In the genomic region with DNA sequence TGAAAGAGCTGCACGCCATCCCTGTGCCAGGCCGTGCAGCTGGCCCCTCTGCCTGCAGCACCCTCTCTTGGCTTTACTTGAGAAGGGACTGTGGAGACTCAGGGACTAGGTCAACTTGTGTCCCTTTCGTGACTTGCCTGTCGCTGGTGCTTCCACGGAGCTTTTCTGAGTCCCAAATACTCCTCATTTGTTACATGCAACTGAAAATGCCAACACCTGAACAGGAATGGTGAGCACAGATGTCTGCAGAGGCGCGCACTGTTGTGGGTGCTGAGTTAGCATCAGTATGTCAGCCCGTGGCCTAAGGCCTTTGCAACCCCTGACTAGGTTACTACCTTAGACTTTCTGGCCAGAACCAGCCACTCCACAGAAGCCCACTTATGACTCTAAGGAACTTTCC, we compare ENCODE assay signal across 10 mouse cellular contexts. TPM values are rescaled to one million over a fixed set of nuclear protein-coding genes. Genes with fewer than 3 reads are reported as not detected.
DNase-seq lines count a peak whose midpoint lies in the region; ATAC-seq and TF ChIP-seq lines count a peak whose summit lies in the region.
"Had no signal": no experiment of that assay in that cellular context is flagged by ENCODE, and none has a peak within 500 bp of the region (broad histone marks: within the 10 kb centered on the region; RNA-seq: fewer than 3 reads in every experiment).

No protein-coding gene starts in this region.

- H3K36me3 ChIP-seq in intestine, postnatal 0 days (ENCODE audit: control insufficient read depth, insufficient read depth), result 0 out of 2 replicates have a peak, but pooled peaks cover 5% of the 10 kb centered on the region
- no peaks in the 10 kb centered on the region for H3K36me3 ChIP-seq in intestine, embryonic 16.5 days (ENCODE audit: control insufficient read depth, insufficient read depth, low read length)
- H3K36me3 ChIP-seq in hindbrain, embryonic 15.5 days, result no peaks in the 10 kb centered on the region
- H3K36me3 ChIP-seq: liver, embryonic 12.5 days had no signal

- CTCF ChIA-PET in Patski (lab: Charles Lee), result interaction anchor here (0.7 to 2.2 kb wide), 6 partner anchors 8 to 129 kb away, joined by 3 to 7 read pairs (median 4); no protein-coding TSS in a partner anchor

- no peaks in the 10 kb centered on the region for H3K9me3 ChIP-seq in intestine, postnatal 0 days (ENCODE audit: control insufficient read depth)
- H3K9me3 ChIP-seq in intestine, embryonic 16.5 days (ENCODE audit: control insufficient read depth, low read length), result no peaks in the 10 kb centered on the region
- H3K9me3 ChIP-seq in hindbrain, embryonic 15.5 days, result no peaks in the 10 kb centered on the region
- H3K9me3 ChIP-seq: intestine, embryonic 15.5 days; liver, embryonic 12.5 days had no signal

- WGBS in intestine, postnatal 0 days, result 82% methylated on average over 8 of the region's 8 CpGs
- WGBS in intestine, embryonic 16.5 days, result 84% methylated on average over 8 of the region's 8 CpGs
- whole genome bisulfite sequencing in hindbrain, embryonic 15.5 days, result 86% methylated on average over 8 of the region's 8 CpGs

- POLR2A ChIA-PET in Patski (lab: Charles Lee), result interaction anchor here (1.1 to 2.0 kb wide), 3 partner anchors 9 to 33 kb away, joined by 3 to 9 read pairs (median 4); no protein-coding TSS in a partner anchor

- no peak overlapping the region for H3K9ac ChIP-seq in intestine, postnatal 0 days (ENCODE audit: low read depth, low read length)
- H3K9ac ChIP-seq in intestine, embryonic 16.5 days (ENCODE audit: low read depth, low read length), result no peak overlapping the region
- no peak overlapping the region for H3K9ac ChIP-seq in hindbrain, embryonic 15.5 days
- H3K9ac ChIP-seq: intestine, embryonic 15.5 days; liver, embryonic 12.5 days had no signal

- no peaks in the 10 kb centered on the region for H3K27me3 ChIP-seq in intestine, postnatal 0 days (replicated peaks; ENCODE audit: control insufficient read depth, insufficient read depth, low read length)
- H3K27me3 ChIP-seq in intestine, embryonic 16.5 days (replicated peaks; ENCODE audit: control insufficient read depth, insufficient read depth, low read length), result no peaks in the 10 kb centered on the region
- H3K27me3 ChIP-seq in Patski, result no peaks in the 10 kb centered on the region
- no peaks in the 10 kb centered on the region for H3K27me3 ChIP-seq in hindbrain, embryonic 15.5 days
- H3K27me3 ChIP-seq: intestine, embryonic 15.5 days; liver, embryonic 12.5 days had no signal

- peaks cover 3% of the 10 kb centered on the region; the same call in 1 of the 2 replicates for H3K4me1 ChIP-seq in intestine, postnatal 0 days (replicated peaks; ENCODE audit: control insufficient read depth, insufficient read depth, low read length)
- H3K4me1 ChIP-seq in intestine, embryonic 16.5 days (ENCODE audit: control insufficient read depth, insufficient read depth, low read length), result peaks cover 12% of the 10 kb centered on the region
- peaks cover 41% of the 10 kb centered on the region for H3K4me1 ChIP-seq in hindbrain, embryonic 15.5 days (replicated peaks)

- no peak overlapping the region for H3K4me3 ChIP-seq in intestine, postnatal 0 days (ENCODE audit: low read depth, low read length)
- H3K4me3 ChIP-seq in intestine, embryonic 16.5 days (ENCODE audit: low read length), result no peak overlapping the region
- H3K4me3 ChIP-seq in hindbrain, embryonic 15.5 days, result no peak overlapping the region
- H3K4me3 ChIP-seq: intestine, embryonic 15.5 days; liver, embryonic 12.5 days had no signal

- in situ Hi-C loops in Patski (cut with MboI; ENCODE audit: low pct_unique_long_range_greater_than_20kb), result loop anchor here (5.0 to 10.0 kb wide), 2 partner anchors 125 to 283 kb away; no protein-coding TSS in a partner anchor

- DNase-seq in cerebellum, postnatal 25 days, result peak; percentile 31 to 45
- DNase-seq in cerebellum, postnatal 14 days, result no peak
- DNase-seq in Patski (ENCODE audit: low read depth, low spot score), result no peak
- no peak for DNase-seq in ovary, postnatal 10 days (ENCODE audit: low spot score)

- ATAC-seq in intestine, postnatal 0 days, result no peak
- no peak for ATAC-seq in intestine, embryonic 16.5 days
- no peak for ATAC-seq in Patski
- no peak for ATAC-seq in hindbrain, embryonic 15.5 days (ENCODE audit: low FRiP score, low read depth)
- no peak for ATAC-seq in granulocyte monocyte progenitor cell, adult 5-6 weeks (replicated peaks; ENCODE audit: poor library complexity, severe bottlenecking)

- no peak overlapping the region for H3K27ac ChIP-seq in intestine, postnatal 0 days (ENCODE audit: low read depth, low read length)
- H3K27ac ChIP-seq in intestine, embryonic 16.5 days (ENCODE audit: low read length), result no peak overlapping the region
- H3K27ac ChIP-seq in hindbrain, embryonic 15.5 days (replicated peaks), result peak overlapping the region; percentile 71
- H3K27ac ChIP-seq: intestine, embryonic 15.5 days; liver, embryonic 12.5 days had no signal

- H3K4me2 ChIP-seq in intestine, postnatal 0 days (replicated peaks; ENCODE audit: low read depth), result no peak overlapping the region
- H3K4me2 ChIP-seq in intestine, embryonic 16.5 days (ENCODE audit: low read depth, low read length), result no peak overlapping the region
- no peak overlapping the region for H3K4me2 ChIP-seq in hindbrain, embryonic 15.5 days
- H3K4me2 ChIP-seq: intestine, embryonic 15.5 days; liver, embryonic 12.5 days had no signal

- 0 out of 2 replicates have a peak, but pooled peaks have one; percentile 7 for TF ChIP-seq CTCF in intestine, postnatal 0 days (IDR thresholded peaks at IDR 0.05; ENCODE audit: low read depth)
- TF ChIP-seq CTCF in Patski (IDR thresholded peaks at IDR 0.05), result peak; percentile 37

RNA-seq across cellular contexts. Expression of gene Fstl1, which starts 35.2 kb away (rescaled TPM):
- 125 and 139 TPM in 2 replicates for polyA plus RNA-seq in intestine, postnatal 0 days (2015; fragmentation: Nextera tagmentation; extraction: Ambion mirVana)
- polyA plus RNA-seq in intestine, embryonic 16.5 days (2015; fragmentation: Nextera tagmentation; extraction: Ambion mirVana), result 208 and 225 TPM in 2 replicates
- 283 TPM for polyA plus RNA-seq in Patski (2021)
- polyA plus RNA-seq in hindbrain, embryonic 15.5 days (2015; fragmentation: Nextera tagmentation; extraction: Ambion mirVana), result 92.7 and 103 TPM in 2 replicates
- total RNA-seq in granulocyte monocyte progenitor cell, adult 5-6 weeks (2014; fragmentation: Nextera tagmentation), result 2.7 TPM in 1 of 2 replicates, not detected in the other
- 0.56 TPM in 1 of 2 replicates, not detected in the other for total RNA-seq in granulocyte monocyte progenitor cell, adult 5-6 weeks (2017)

RNA-seq across cellular contexts. Expression of gene Gm36028, which starts 49.1 kb away (rescaled TPM):
- 6.2 and 6.6 TPM in 2 replicates for polyA plus RNA-seq in intestine, postnatal 0 days (2015; fragmentation: Nextera tagmentation; extraction: Ambion mirVana)
- polyA plus RNA-seq in intestine, embryonic 16.5 days (2015; fragmentation: Nextera tagmentation; extraction: Ambion mirVana), result 3.1 and 4.3 TPM in 2 replicates
- 0.05 TPM for polyA plus RNA-seq in Patski (2021)
- polyA plus RNA-seq in hindbrain, embryonic 15.5 days (2015; fragmentation: Nextera tagmentation; extraction: Ambion mirVana), result 0.14 and 0.27 TPM in 2 replicates
- total RNA-seq in granulocyte monocyte progenitor cell, adult 5-6 weeks (2014; fragmentation: Nextera tagmentation), result 0.92 TPM in 1 of 2 replicates, not detected in the other
- total RNA-seq in granulocyte monocyte progenitor cell, adult 5-6 weeks (2017), result not detected in 2 replicates
- polyA plus RNA-seq: liver, embryonic 12.5 days had no signal

RNA-seq across cellular contexts. Expression of gene Lrrc58, which starts 56.3 kb away (rescaled TPM):
- polyA plus RNA-seq in intestine, postnatal 0 days (2015; fragmentation: Nextera tagmentation; extraction: Ambion mirVana), result 27.6 and 30.8 TPM in 2 replicates
- polyA plus RNA-seq in intestine, embryonic 16.5 days (2015; fragmentation: Nextera tagmentation; extraction: Ambion mirVana), result 33.5 and 37.7 TPM in 2 replicates
- 20.0 TPM for polyA plus RNA-seq in Patski (2021)
- 48.2 and 51.7 TPM in 2 replicates for polyA plus RNA-seq in hindbrain, embryonic 15.5 days (2015; fragmentation: Nextera tagmentation; extraction: Ambion mirVana)
- 59.3 and 60.5 TPM in 2 replicates for total RNA-seq in granulocyte monocyte progenitor cell, adult 5-6 weeks (2014; fragmentation: Nextera tagmentation)
- total RNA-seq in granulocyte monocyte progenitor cell, adult 5-6 weeks (2017), result 55.8 TPM in 2 replicates

Comparison
In these comparisons a context has a peak if more than half of its experiments do, and no peak if none do; other contexts are left out.
1. DNase-seq: peak in cerebellum, postnatal 25 days (2 of 2); none in cerebellum, postnatal 14 days (0 of 2), Patski (single experiment) and ovary, postnatal 10 days (single experiment).